Mouse (Mus musculus): ENCODE results near the gene Btbd35f30. TPM values are rescaled to one million over a fixed set of nuclear protein-coding genes. Genes with fewer than 3 reads are reported as not detected.

Gene Btbd35f30
- not detected for polyA plus RNA-seq (2015; fragmentation: Illumina TruSeq; extraction: RNeasy Lipid Tissue Mini Kit (QIAGEN cat#74804); ENCODE audit: insufficient read depth, low read depth, low replicate concordance)

GRCm38 (mm10) chrX:32894325-32894724, at the start of gene Btbd35f30:
TSS of gene Btbd35f30 (plus strand) at chrX:32894625.

GRCm38 (mm10) chrX:32941468-32941867, 47.0 kb downstream of the Btbd35f30 start, which contains the start of gene Gm21789:
TSS of gene Gm21789 (plus strand) at chrX:32941768.

Other genes starting within 250 kb of the Btbd35f30 start
- not detected for gene Gm5926, start 243.9 kb upstream of the Btbd35f30 start, polyA plus RNA-seq (2015; fragmentation: Illumina TruSeq; extraction: RNeasy Lipid Tissue Mini Kit (QIAGEN cat#74804); ENCODE audit: insufficient read depth, low read depth, low replicate concordance)
- gene Btbd35f21, start 168.5 kb upstream of the Btbd35f30 start, polyA plus RNA-seq (2015; fragmentation: Illumina TruSeq; extraction: RNeasy Lipid Tissue Mini Kit (QIAGEN cat#74804); ENCODE audit: insufficient read depth, low read depth, low replicate concordance), result not detected
- gene Gm21789, start 47.1 kb downstream of the Btbd35f30 start, polyA plus RNA-seq (2015; fragmentation: Illumina TruSeq; extraction: RNeasy Lipid Tissue Mini Kit (QIAGEN cat#74804); ENCODE audit: insufficient read depth, low read depth, low replicate concordance), result not detected
- gene Btbd35f5, start 79.3 kb downstream of the Btbd35f30 start, polyA plus RNA-seq (2015; fragmentation: Illumina TruSeq; extraction: RNeasy Lipid Tissue Mini Kit (QIAGEN cat#74804); ENCODE audit: insufficient read depth, low read depth, low replicate concordance), result not detected